Mouse (Mus musculus) embryonic facial prominence, embryonic 10.5 days (tissue): ENCODE data around the gene Tefm. TPM values are rescaled to one million over a fixed set of nuclear protein-coding genes. Genes with fewer than 3 reads are reported as not detected.
A peak's percentile ranks its signal among the peaks of the same experiment; 100 is the strongest.
"Not testable (repeated sequence)": the region's sequence is repeated elsewhere in the genome, so short reads cannot be mapped to it uniquely, and the experiment has no call there.

Experiments used
- DNase-seq: peaks from one replicate; pipeline ENCODE4 v3.0.0-alpha.2; 2017; ENCODE audit warnings: low spot score
- H3K27ac ChIP-seq: fragments of 300-500 bp; sonication (generic); replicated peaks from 2 replicates; pipeline ENCODE4 v1.5.1; 2016; ENCODE audit warnings: mild to moderate bottlenecking
- H3K27me3 ChIP-seq: fragments of 300-500 bp; sonication (generic); replicated peaks from 2 replicates; pipeline ENCODE4 v1.6.1; 2016; ENCODE audit warnings: low read depth, mild to moderate bottlenecking; ENCODE audit not compliant: poor library complexity, severe bottlenecking
- H3K36me3 ChIP-seq: fragments of 300-500 bp; sonication (generic); replicated peaks from 2 replicates; pipeline ENCODE4 v1.6.1; 2016; ENCODE audit warnings: mild to moderate bottlenecking, moderate library complexity
- H3K4me1 ChIP-seq: fragments of 300-500 bp; sonication (generic); 2 replicates; pipeline ENCODE4 v1.6.1; 2016
- H3K4me3 ChIP-seq: fragments of 300-500 bp; sonication (generic); 2 replicates; pipeline ENCODE4 v1.5.1; 2016; ENCODE audit warnings: mild to moderate bottlenecking, moderate library complexity
- H3K9me3 ChIP-seq: fragments of 300-500 bp; sonication (generic); 2 replicates; pipeline ENCODE4 v1.6.1; 2016; ENCODE audit warnings: mild to moderate bottlenecking
- WGBS: fragments of 180-500 bp; shearing (Covaris S2); methylation state at CpG from one replicate; pipeline ENCODE4 v1.1.7; 2016; 5-methylcytosine and 5-hydroxymethylcytosine counted together
- polyA plus RNA-seq: library from polyadenylated mRNA; unstranded; fragments of >200 nt; fragmentation: Nextera tagmentation; extraction: Ambion mirVana; gene quantifications from 2 replicates; pipeline ENCODE4 v1.2.1, GENCODE M21; 2016

The Tefm gene
- polyA plus RNA-seq, result 38.3 and 39.2 TPM in 2 replicates

DNA sequence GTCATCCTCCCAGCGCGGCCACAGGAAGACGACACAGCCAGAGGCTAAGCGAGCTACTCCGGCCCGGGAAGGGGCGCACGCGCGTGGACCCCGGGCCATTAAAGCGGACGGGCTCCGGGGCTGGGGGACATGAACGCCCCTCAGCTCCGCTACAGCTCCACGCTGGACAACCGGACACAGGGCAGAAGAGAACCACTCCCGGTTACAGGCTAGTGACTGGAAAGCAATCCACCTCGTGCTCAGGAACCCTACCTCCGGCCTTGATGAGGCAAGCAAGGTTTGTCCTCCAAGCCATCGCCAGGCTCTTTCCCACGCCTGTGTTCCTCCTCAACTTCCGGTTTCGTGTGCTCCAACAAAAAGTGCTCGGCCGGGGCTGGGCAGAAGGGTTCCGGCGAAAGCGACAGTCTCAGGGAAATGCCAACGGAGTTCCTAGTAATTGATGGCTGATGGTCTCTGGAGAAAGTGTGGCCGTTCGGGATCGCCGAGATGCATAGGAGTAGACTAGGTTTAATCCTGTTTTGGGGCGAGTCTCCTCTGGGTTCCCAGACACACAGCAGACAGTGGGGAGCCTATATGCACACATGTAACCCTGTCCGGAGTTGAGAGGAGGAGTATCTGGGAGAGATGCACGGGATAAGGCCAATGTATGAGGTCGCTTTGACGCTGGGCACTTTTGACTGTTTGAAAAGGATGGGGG lies at the start of gene Tefm:
TSS of gene Tefm (minus strand) at position 351 of the 697 bp plus-strand sequence.
- H3K9me3 ChIP-seq, result no peaks in the 10 kb centered on the region
- H3K4me1 ChIP-seq, result peaks cover 17% of the 10 kb centered on the region
- no peaks in the 10 kb centered on the region for H3K27me3 ChIP-seq
- WGBS, result under 1% methylated on average over 40 of the region's 40 CpGs
- peak within 1 kb of the TSS; percentile 93 for H3K27ac ChIP-seq
- H3K36me3 ChIP-seq, result peaks cover 34% of the 10 kb centered on the region
- peak; percentile 90 for DNase-seq
- peak within 1 kb of the TSS; percentile 80 for H3K4me3 ChIP-seq

DNA sequence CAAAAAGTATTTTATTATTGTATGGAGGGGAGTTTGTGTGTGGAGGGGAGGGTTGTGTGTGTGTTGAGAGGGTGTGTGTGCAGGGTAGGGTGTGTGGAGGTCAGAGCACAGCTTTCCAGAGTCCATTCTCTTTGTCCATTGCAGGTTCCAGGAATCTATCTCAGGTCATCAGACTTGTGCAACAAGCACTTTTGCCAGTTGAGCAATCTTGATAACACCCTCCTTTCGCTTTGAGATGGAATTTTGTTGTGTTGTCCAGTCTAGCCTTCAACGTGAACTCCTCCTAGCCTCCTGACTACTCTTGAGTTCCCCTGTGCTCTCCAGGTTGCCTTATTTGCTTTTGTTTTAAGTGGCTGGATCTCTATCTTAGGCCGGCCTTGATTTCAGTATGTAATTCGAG lies 48.3 kb upstream of the Tefm start:
- WGBS, result 74% methylated on average over 4 of the region's 4 CpGs
- Histone ChIP-seq H3K9me3 (no peaks in the 10 kb centered on the region), H3K36me3 (peaks cover 18% of the 10 kb centered on the region), H3K4me3 (no peak overlapping the region), H3K27ac (no peak overlapping the region), H3K27me3 (no peaks in the 10 kb centered on the region), H3K4me1 (peaks cover 5% of the 10 kb centered on the region; the same call in 1 of the 2 replicates)
- DNase-seq, result no peak

DNA sequence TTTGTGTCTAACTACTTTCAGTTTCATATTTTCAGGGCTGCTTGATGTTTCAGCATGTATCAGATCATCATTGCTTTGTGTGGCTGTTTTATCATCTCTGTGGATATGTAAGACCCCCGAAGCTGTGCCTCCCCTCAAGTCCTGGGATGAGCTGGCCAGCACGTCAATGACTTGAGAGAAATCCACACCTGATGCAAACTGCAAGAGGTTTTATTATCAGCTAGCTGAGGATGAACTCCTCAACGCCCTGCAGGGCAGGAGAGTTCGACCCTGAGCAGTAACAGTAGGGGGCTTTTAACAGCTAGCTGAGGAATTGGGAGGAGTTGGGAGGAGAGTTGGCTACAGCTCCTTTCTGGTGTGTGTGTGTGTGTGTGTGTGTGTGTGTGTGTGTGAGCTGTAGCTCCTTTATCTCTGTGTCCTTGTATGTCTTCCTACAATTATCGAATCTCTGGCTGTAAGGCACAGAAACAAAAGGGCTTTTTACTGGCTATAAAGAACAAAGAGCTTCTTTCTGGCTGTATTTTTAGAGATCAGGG lies 43.5 kb upstream of the Tefm start:
- peaks cover 13% of the 10 kb centered on the region; the same call in 1 of the 2 replicates for H3K4me1 ChIP-seq
- not testable (repeated sequence) for DNase-seq, H3K27me3 ChIP-seq, H3K9me3 ChIP-seq, H3K27ac ChIP-seq, H3K4me3 ChIP-seq, H3K36me3 ChIP-seq
- 69% methylated on average over 5 of the region's 5 CpGs for WGBS

DNA sequence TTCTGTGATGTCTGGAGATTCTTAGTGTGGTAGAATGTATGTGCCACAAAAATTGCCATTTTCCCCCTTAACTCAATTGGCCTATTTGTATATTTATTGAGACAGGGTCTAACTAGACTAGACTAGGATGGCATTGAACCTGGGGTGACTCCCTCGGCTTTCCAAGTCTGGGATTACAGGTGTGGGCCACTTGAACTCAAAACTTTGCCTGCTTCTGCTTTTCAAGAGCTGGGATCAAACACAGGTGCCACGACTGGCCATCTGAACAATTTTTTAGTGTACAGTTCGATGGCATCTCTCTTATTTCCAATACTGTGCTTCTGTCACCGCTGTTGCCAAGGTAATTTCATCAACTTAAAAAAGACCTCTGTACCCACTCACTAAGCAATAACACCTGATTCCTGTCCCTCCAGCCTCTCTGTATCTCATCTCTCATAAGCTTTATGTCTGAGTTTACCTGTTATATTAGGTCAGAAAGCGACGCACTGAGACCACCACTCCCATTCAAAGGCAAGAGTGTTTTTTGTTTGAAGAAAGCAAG lies 42.6 kb upstream of the Tefm start:
- H3K4me3 ChIP-seq, result peak overlapping the region; percentile 80
- DNase-seq, result no peak

DNA sequence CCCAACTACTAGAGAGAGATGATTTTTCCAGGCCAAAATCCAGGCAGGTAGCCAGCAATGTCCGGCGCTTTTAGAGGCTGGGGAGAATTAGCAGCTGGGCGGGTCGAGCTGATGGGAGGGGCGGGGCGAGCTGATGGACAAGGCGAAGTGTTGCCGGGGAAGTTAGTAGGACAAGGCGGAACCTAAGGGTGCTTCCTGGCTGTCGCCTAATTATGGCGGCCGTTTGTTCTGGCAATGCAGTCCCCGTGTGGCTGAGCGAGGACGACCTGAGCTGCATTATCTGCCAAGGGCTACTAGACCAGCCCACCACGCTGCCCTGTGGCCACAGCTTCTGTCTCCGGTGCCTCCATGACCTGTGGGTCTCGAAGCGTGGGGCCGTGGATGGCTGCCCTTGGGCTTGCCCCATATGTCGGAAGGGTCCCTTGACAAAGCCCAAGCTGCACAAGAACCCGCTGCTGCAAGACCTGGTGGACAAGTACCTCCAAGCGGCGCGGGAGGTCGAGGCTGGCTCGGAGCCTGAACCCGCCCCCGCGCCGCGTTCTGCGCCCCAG lies 41.8 kb upstream of the Tefm start, which contains the start of gene Rnf135:
TSS of gene Rnf135 (plus strand) at position 147 of the 551 bp plus-strand sequence.
- Histone ChIP-seq H3K27ac (peak within 1 kb of the TSS; percentile 89), H3K36me3 (no peaks in the 10 kb centered on the region; the same call in 1 of the 2 replicates), H3K4me1 (peaks cover 9% of the 10 kb centered on the region; the same call in 1 of the 2 replicates), H3K9me3 (no peaks in the 10 kb centered on the region), H3K4me3 (peak within 1 kb of the TSS; percentile 80), H3K27me3 (no peaks in the 10 kb centered on the region)
- 2% methylated on average over 33 of the region's 33 CpGs for WGBS
- DNase-seq, result peak; percentile 86

More for the DNA sequence above, 42.6 kb upstream of the Tefm start:
- Histone ChIP-seq H3K36me3 (no peaks in the 10 kb centered on the region; the same call in 1 of the 2 replicates), H3K27me3 (no peaks in the 10 kb centered on the region), H3K9me3 (no peaks in the 10 kb centered on the region), H3K4me1 (peaks cover 9% of the 10 kb centered on the region; the same call in 1 of the 2 replicates), H3K27ac (peak overlapping the region; percentile 89; the same call in 1 of the 2 replicates)
- WGBS, result 92% methylated on average over 6 of the region's 6 CpGs

DNA sequence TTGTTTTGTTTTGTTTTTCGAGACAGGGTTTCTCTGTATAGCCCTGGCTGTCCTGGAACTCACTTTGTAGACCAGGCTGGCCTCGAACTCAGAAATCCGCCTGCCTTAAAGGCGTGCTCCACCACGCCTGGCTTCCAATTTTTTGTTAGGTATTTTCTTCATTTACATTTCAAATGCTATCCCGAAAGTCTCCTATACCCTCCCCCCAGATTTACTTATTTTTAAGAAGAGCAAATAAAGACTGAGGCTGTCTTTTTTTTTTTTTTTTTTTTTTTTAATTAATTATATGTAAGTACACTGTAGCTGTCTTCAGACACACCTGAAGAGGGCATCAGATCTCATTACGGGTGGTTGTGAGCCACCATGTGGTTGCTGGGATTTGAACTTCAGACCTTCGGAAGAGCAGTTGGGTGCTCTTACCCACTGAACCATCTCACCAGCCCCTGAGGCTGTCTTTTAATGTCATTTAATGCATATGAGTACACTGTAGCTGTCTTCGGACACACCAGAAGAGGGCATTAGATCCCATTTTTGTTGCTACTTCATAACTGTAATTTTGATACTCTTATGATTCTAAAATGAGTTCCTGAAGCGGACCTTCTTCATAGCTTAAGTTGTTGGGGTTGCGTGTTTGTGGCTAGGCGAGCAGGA lies 41.2 kb upstream of the Tefm start:
- H3K27me3 ChIP-seq, H3K9me3 ChIP-seq, H3K36me3 ChIP-seq, H3K4me1 ChIP-seq, DNase-seq: not testable (repeated sequence)
- WGBS, result 43% methylated on average over 12 of the region's 12 CpGs
- Histone ChIP-seq H3K4me3 (peak overlapping the region; percentile 80), H3K27ac (peak overlapping the region; percentile 89)

DNA sequence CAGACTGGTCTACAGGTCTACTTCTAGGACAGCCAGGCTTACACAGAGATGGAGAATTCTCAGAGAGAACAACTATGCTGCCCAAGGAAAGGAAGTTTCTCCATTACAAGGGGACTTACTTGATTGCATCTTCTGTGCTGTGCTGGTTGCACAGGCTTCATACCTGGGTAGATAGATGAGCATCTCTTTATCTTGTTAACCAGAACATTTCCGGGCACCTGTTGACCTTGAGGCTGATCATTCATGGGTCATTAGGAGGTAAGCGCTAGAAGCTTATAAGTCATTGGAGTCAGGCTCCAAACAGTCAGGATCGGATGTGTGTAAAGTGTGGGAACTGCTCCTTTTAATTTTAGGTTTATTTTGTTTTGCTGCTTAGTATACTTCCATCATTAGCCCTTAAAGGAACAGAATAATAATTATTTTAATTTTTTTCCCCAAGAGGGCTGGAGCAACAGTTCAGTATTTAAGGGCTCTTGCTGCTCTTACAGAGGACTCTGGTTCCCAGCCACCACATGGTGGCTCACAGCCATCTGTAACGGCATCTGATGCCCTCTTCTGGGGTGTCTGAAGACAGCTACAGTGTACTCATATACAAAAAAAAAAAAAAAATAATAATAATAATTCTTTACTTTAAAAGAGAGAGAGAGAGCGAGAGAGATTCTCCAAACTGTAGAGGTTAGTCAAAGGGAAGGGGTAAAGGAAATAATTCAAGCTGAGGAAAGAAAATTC lies 39.2 kb upstream of the Tefm start:
- Histone ChIP-seq H3K36me3 (no peaks in the 10 kb centered on the region; the same call in 1 of the 2 replicates), H3K9me3 (no peaks in the 10 kb centered on the region), H3K27ac (no peak overlapping the region), H3K4me1 (peaks cover 9% of the 10 kb centered on the region; the same call in 1 of the 2 replicates), H3K27me3 (no peaks in the 10 kb centered on the region), H3K4me3 (no peak overlapping the region)
- no peak for DNase-seq
- 74% methylated on average over 5 of the region's 5 CpGs for WGBS

DNA sequence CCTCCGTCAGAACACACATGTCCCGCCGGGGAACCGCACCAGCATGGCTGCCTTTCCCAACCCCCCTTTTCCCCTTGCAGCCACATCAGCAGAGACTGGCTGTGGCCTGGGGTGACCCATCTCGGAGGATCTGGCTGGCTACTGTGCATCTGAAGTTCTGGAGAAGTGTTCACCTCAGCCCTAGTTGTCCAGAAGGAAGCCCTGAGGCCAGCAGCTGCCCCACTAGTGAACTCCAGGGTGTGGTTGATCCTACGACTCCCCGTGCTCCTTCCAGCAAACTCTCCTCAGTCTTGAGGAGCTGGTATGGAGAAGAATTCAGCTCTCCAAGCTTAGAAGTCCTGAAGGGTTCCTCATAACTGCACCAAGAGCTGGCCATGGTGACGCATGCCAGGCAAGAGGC lies 36.3 kb upstream of the Tefm start:
- WGBS, result 84% methylated on average over 8 of the region's 8 CpGs
- Histone ChIP-seq H3K27me3 (no peaks in the 10 kb centered on the region), H3K36me3 (no peaks in the 10 kb centered on the region), H3K4me3 (no peak overlapping the region), H3K9me3 (no peaks in the 10 kb centered on the region), H3K27ac (no peak overlapping the region), H3K4me1 (0 out of 2 replicates have a peak, but pooled peaks cover 7% of the 10 kb centered on the region)
- no peak for DNase-seq

DNA sequence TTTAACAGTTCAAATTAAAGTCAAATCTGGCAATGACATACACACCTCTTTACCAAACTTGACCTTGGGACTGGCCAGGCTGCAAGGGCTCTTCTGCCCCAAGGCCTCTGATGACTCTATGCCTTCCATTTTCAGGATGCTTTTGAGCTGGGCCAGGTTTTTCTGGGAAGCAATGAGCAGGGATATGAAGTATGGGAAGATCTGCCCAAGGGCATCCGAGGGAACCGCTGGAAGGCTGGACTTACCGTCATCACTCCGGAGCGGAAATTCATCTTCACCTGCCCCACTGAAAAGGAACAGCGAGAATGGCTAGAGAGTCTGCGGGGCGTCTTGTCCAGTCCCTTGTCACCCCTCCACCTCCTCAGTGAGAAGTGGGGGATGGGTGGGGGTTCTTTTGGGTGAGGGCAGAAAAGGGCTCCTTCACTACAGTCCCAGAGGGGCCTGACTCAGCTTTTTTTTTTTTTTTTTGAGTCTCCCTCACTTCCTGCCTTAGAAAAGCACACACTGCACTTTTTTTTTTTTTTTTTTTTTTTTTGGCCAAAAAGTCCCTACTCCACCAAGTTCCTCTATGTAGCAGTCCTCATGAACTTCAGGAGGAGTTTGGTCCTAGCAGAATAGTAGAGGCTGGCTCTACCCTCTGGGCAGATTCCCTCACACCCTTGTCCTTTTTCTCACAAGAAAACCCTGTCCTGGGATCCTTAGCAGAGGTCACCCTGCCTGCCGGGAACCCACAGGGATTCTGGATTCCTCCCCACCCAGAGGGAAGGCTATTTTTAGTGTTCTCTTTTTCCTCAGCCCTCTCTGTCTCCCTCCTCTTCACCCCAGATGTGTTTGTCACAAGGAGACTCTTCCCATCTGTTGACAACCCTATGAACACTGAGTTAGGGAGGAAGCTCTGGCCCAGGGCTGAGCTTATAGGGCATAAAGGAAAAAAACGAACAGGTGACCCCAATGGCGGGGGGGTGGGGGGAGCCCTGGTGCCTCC lies 35.2 kb upstream of the Tefm start:
- WGBS, result 76% methylated on average over 11 of the region's 11 CpGs

DNA sequence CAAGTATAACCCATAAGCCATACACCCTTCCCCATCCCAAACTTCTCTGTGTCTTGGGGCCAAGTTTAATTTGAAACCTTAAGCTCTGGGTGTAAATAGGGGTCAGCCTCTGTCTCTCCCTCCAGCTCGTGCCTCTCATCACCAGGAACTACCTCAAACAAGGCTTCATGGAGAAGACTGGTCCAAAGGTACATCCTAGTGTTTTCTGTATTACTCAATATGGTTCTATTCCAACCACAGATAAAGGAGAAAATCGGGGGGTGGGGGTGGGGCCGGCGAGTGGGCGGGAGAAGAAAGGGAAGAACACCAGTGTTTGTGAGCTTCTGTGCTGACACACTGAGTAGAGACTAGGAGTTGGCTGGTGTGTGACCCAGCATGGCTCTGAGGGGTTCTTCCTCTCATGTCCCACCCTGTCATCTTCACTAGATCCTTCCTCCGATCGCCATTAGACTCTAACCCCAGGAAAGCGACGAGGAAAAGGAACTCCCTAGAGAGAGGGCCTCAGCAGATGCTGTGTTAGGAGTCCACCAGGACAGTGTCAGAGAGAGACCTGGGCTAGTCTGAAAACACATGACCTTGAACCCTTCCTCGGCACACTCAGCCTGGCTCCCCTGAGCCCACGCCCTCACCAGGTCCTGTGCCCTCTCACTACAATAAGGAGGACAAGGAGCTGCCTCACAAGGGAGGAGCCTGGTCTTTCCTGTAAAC lies 32.1 kb upstream of the Tefm start:
- no peak for DNase-seq
- Histone ChIP-seq H3K27me3 (no peaks in the 10 kb centered on the region), H3K27ac (no peak overlapping the region), H3K4me3 (no peak overlapping the region), H3K4me1 (0 out of 2 replicates have a peak, but pooled peaks cover 7% of the 10 kb centered on the region), H3K36me3 (no peaks in the 10 kb centered on the region), H3K9me3 (no peaks in the 10 kb centered on the region)
- 83% methylated on average over 11 of the region's 11 CpGs for WGBS

More for the DNA sequence above, 35.2 kb upstream of the Tefm start:
- no peaks in the 10 kb centered on the region for H3K36me3 ChIP-seq
- no peaks in the 10 kb centered on the region for H3K27me3 ChIP-seq
- 0 out of 2 replicates have a peak, but pooled peaks cover 7% of the 10 kb centered on the region for H3K4me1 ChIP-seq
- H3K4me3 ChIP-seq, result no peak overlapping the region
- no peak for DNase-seq
- no peak overlapping the region for H3K27ac ChIP-seq
- H3K9me3 ChIP-seq, result no peaks in the 10 kb centered on the region
